Mouse (Mus musculus): ENCODE measurements around the gene 3110082I17Rik. TPM values are rescaled to one million over a fixed set of nuclear protein-coding genes. Genes with fewer than 3 reads are reported as not detected.
A peak's percentile ranks its signal among the peaks of the same experiment; 100 is the strongest.
"Not testable (repeated sequence)": the region's sequence is repeated elsewhere in the genome, so short reads cannot be mapped to it uniquely, and the experiment has no call there.

The 3110082I17Rik gene
- polyA plus RNA-seq, 1 experiment: 16.4 TPM

GRCm38 (mm10) chr5:139337826-139338370 lies 122.4 kb downstream of the 3110082I17Rik start:
- Histone ChIP-seq H3K4me1 (ENCODE audit: control insufficient read depth, insufficient read depth, low read length) (peaks cover 15% of the 10 kb centered on the region), H3K27ac (ENCODE audit: insufficient read depth, low read depth, low read length) (peak overlapping the region; percentile 24; the same call in 1 of the 2 replicates), H3K4me3 (ENCODE audit: insufficient read depth, low read length) (no peak overlapping the region)
- TF ChIP-seq CTCF (IDR thresholded peaks at IDR 0.05; ENCODE audit: low read depth, low read length) (no peak), POLR2A (IDR thresholded peaks at IDR 0.05; ENCODE audit: borderline replicate concordance, low read depth, low read length) (no peak)

- H3K27ac ChIP-seq (ENCODE audit: insufficient read depth, low read depth, low read length): no peak overlapping the region
- peaks cover 12% of the 10 kb centered on the region for H3K4me1 ChIP-seq (ENCODE audit: control insufficient read depth, insufficient read depth, low read length)
- TF ChIP-seq POLR2A (IDR thresholded peaks at IDR 0.05; ENCODE audit: borderline replicate concordance, low read depth, low read length) (no peak), CTCF (IDR thresholded peaks at IDR 0.05; ENCODE audit: low read depth, low read length) (no peak)
- H3K4me3 ChIP-seq (ENCODE audit: insufficient read depth, low read length): no peak overlapping the region
Observed at GRCm38 (mm10) chr5:139335634-139336033, 124.7 kb downstream of the 3110082I17Rik start.

DNA sequence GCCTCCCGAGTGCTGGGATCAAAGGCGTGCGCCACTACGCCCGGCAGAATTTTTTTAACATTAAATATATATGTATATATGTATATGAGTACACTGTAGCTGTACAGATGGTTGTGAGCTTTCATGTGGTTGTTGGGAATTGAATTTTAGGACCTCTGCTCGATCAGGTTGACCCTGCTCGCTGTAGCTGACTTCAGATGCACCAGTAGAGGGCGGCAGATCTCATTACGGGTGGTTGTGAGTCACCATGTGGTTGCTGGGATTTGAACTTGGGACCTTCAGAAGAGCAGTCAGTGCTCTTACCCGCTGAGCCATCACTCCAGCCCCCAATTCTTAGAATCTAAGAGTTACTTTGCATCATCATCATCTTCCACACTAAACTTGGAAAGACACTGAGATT lies 125.9 kb downstream of the 3110082I17Rik start:
- not testable (repeated sequence) for H3K4me3 ChIP-seq (ENCODE audit: insufficient read depth, low read length)

GRCm38 (mm10) chr5:139333301-139334013 lies 126.9 kb downstream of the 3110082I17Rik start:
- no peak for TF ChIP-seq POLR2A (IDR thresholded peaks at IDR 0.05; ENCODE audit: borderline replicate concordance, low read depth, low read length)
- no peak for TF ChIP-seq CTCF (IDR thresholded peaks at IDR 0.05; ENCODE audit: low read depth, low read length)

More for the DNA sequence above, 125.9 kb downstream of the 3110082I17Rik start:
- not testable (repeated sequence) for H3K27ac ChIP-seq (ENCODE audit: insufficient read depth, low read depth, low read length)
- peaks cover 12% of the 10 kb centered on the region for H3K4me1 ChIP-seq (ENCODE audit: control insufficient read depth, insufficient read depth, low read length)

GRCm38 (mm10) chr5:139332590-139333272 lies 127.6 kb downstream of the 3110082I17Rik start:
- peaks cover 8% of the 10 kb centered on the region for H3K4me1 ChIP-seq (ENCODE audit: control insufficient read depth, insufficient read depth, low read length)
- no peak overlapping the region for H3K27ac ChIP-seq (ENCODE audit: insufficient read depth, low read depth, low read length)
- no peak overlapping the region for H3K4me3 ChIP-seq (ENCODE audit: insufficient read depth, low read length)
- no peak for TF ChIP-seq CTCF (IDR thresholded peaks at IDR 0.05; ENCODE audit: low read depth, low read length)
- TF ChIP-seq POLR2A (IDR thresholded peaks at IDR 0.05; ENCODE audit: borderline replicate concordance, low read depth, low read length): no peak

More at GRCm38 (mm10) chr5:139333301-139334013, 126.9 kb downstream of the 3110082I17Rik start:
- H3K4me1 ChIP-seq (ENCODE audit: control insufficient read depth, insufficient read depth, low read length): peaks cover 8% of the 10 kb centered on the region
- no peak overlapping the region for H3K27ac ChIP-seq (ENCODE audit: insufficient read depth, low read depth, low read length)
- no peak overlapping the region for H3K4me3 ChIP-seq (ENCODE audit: insufficient read depth, low read length)

DNA sequence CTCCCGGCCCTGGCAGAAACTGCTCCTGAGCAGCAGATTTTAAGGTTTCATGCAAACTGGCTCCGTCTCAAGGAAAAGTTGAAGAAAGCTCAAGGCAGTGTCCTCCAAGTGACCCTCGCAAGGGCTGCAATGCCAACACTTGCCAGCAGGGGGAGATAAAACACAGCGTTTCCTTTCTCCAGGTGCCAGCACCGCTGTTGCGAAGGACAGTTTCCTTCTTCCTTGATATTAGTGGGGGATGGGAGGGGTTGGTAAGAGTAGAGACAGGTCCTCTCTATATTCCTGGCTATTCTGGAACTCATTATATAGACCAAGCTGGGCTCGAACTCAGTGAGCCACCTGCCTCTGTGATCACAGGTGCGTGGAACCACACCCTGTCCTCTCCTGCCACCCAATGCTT lies 128.6 kb downstream of the 3110082I17Rik start:
- Histone ChIP-seq H3K4me3 (ENCODE audit: insufficient read depth, low read length) (no peak overlapping the region), H3K4me1 (ENCODE audit: control insufficient read depth, insufficient read depth, low read length) (peaks cover 18% of the 10 kb centered on the region), H3K27ac (ENCODE audit: insufficient read depth, low read depth, low read length) (no peak overlapping the region)
- no peak for TF ChIP-seq POLR2A (IDR thresholded peaks at IDR 0.05; ENCODE audit: borderline replicate concordance, low read depth, low read length)
- TF ChIP-seq CTCF (IDR thresholded peaks at IDR 0.05; ENCODE audit: low read depth, low read length): peak; percentile 92

DNA sequence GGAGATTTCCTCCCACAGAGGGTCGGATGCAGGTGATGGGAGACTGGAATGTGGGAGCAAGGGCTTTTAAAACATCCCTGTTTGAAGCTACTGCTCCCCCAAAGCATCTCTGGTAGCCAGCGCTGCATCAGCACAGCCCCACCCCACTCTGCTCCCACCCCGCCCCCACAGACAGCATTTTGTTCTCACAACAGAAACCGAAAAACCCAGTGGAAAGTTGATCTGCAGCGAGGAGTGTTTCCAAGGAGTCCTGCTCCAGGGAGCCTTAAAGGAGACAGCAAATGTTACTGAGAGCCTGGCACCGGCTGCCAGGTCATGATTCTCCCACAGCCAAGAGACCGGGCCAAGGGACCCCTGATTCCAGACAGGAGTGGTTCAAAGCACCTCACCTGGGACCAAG lies 129.6 kb downstream of the 3110082I17Rik start:
- H3K4me3 ChIP-seq (ENCODE audit: insufficient read depth, low read length): no peak overlapping the region
- no peak overlapping the region for H3K27ac ChIP-seq (ENCODE audit: insufficient read depth, low read depth, low read length)
- TF ChIP-seq CTCF (IDR thresholded peaks at IDR 0.05; ENCODE audit: low read depth, low read length) (no peak), POLR2A (IDR thresholded peaks at IDR 0.05; ENCODE audit: borderline replicate concordance, low read depth, low read length) (no peak)
- peaks cover 27% of the 10 kb centered on the region for H3K4me1 ChIP-seq (ENCODE audit: control insufficient read depth, insufficient read depth, low read length)

GRCm38 (mm10) chr5:139327634-139328020 lies 132.7 kb downstream of the 3110082I17Rik start:
- Histone ChIP-seq H3K4me3 (ENCODE audit: insufficient read depth, low read length) (no peak overlapping the region), H3K27ac (ENCODE audit: insufficient read depth, low read depth, low read length) (peak overlapping the region; percentile 74), H3K4me1 (ENCODE audit: control insufficient read depth, insufficient read depth, low read length) (peaks cover 41% of the 10 kb centered on the region)
- TF ChIP-seq POLR2A (IDR thresholded peaks at IDR 0.05; ENCODE audit: borderline replicate concordance, low read depth, low read length) (no peak), CTCF (IDR thresholded peaks at IDR 0.05; ENCODE audit: low read depth, low read length) (no peak)

- peak overlapping the region; percentile 74 for H3K27ac ChIP-seq (ENCODE audit: insufficient read depth, low read depth, low read length)
Observed at GRCm38 (mm10) chr5:139326986-139327633, 133.2 kb downstream of the 3110082I17Rik start.

More at GRCm38 (mm10) chr5:139326986-139327633, 133.2 kb downstream of the 3110082I17Rik start:
- no peak for TF ChIP-seq POLR2A (IDR thresholded peaks at IDR 0.05; ENCODE audit: borderline replicate concordance, low read depth, low read length)
- TF ChIP-seq CTCF (IDR thresholded peaks at IDR 0.05; ENCODE audit: low read depth, low read length): no peak
- H3K4me3 ChIP-seq (ENCODE audit: insufficient read depth, low read length): no peak overlapping the region
- peaks cover 46% of the 10 kb centered on the region for H3K4me1 ChIP-seq (ENCODE audit: control insufficient read depth, insufficient read depth, low read length)
